ENCODE assay signal across 23 mouse cellular contexts in the genomic region with DNA sequence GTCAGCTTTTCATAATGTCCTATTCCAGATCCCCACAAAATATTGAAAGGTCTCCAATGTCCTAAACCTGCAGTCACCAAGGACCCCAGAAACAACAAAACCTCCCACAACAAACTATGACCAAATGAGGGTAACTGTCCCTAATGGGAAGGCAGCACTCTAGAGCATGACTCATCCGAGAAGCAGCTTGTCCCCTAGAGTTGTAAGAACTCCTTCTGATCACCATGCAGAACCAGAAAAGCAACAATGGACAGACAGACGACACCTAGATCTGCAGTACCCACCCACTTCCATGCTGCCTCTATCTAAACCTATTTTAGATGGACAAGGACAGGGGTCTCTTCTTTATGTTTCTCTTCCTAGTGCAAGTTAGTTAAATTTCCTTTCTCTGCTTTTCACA. TPM values are rescaled to one million over a fixed set of nuclear protein-coding genes. Genes with fewer than 3 reads are reported as not detected.
DNase-seq lines count a peak whose midpoint lies in the region; ATAC-seq and TF ChIP-seq lines count a peak whose summit lies in the region.
"Had no signal": no experiment of that assay in that cellular context is flagged by ENCODE, and none has a peak within 500 bp of the region (broad histone marks: within the 10 kb centered on the region; RNA-seq: fewer than 3 reads in every experiment).

No protein-coding gene starts in this region.

- no peaks in the 10 kb centered on the region for H3K4me1 ChIP-seq in lung, postnatal 0 days (ENCODE audit: insufficient read depth, low read depth, low read length)
- 0 out of 2 replicates have a peak, but pooled peaks cover 3% of the 10 kb centered on the region for H3K4me1 ChIP-seq in embryonic facial prominence, embryonic 10.5 days
- H3K4me1 ChIP-seq: embryonic facial prominence, embryonic 13.5 days; forebrain, embryonic 13.5 days; heart, embryonic 15.5 days; hindbrain, embryonic 13.5 days had no signal

- ATAC-seq in lung, postnatal 0 days, result no peak
- ATAC-seq: CD4-positive, CD25-positive, alpha-beta regulatory T cell, adult 4 months; forebrain, embryonic 13.5 days; forebrain, postnatal 0 days had no signal

- no peak for TF ChIP-seq EP300 in lung, postnatal 0 days (IDR thresholded peaks at IDR 0.05)

- no peak overlapping the region for H3K9ac ChIP-seq in lung, postnatal 0 days (replicated peaks; ENCODE audit: low read depth)
- H3K9ac ChIP-seq: embryonic facial prominence, embryonic 13.5 days; forebrain, embryonic 13.5 days; forebrain, postnatal 0 days; heart, embryonic 15.5 days; hindbrain, embryonic 13.5 days had no signal

- no peaks in the 10 kb centered on the region for H3K9me3 ChIP-seq in lung, postnatal 0 days (ENCODE audit: low read length)
- no peaks in the 10 kb centered on the region for H3K9me3 ChIP-seq in embryonic facial prominence, embryonic 10.5 days
- H3K9me3 ChIP-seq: embryonic facial prominence, embryonic 13.5 days; forebrain, embryonic 13.5 days; G1E; heart, embryonic 15.5 days; hindbrain, embryonic 13.5 days had no signal

- peak; percentile 21 for DNase-seq in kidney, adult 9 months
- no peak for DNase-seq in kidney, adult 11 months
- DNase-seq in lung, postnatal 0 days (ENCODE audit: low spot score), result peak; percentile 15
- no peak for DNase-seq in lung, postnatal 4 days
- peak; percentile 19 for DNase-seq in 3T3-L1 (ENCODE audit: low read depth, low spot score)
- DNase-seq in Muller cell, postnatal 12 days (ENCODE audit: inconsistent ontology term), result peak; percentile 38
- no peak for DNase-seq in embryonic facial prominence, embryonic 10.5 days (ENCODE audit: low spot score)
- DNase-seq: adrenal gland, postnatal 14 days; B cell, adult 2 months; cerebellum, adult 11-12 months; cerebellum, adult 9-10 months; cerebellum, postnatal 25 days; forebrain, postnatal 0 days; gastrocnemius, postnatal 14 days; heart, adult 2 months; heart, postnatal 14 days had no signal

- no peak overlapping the region for H3K4me2 ChIP-seq in lung, postnatal 0 days (replicated peaks; ENCODE audit: low read depth, low read length)
- H3K4me2 ChIP-seq: embryonic facial prominence, embryonic 13.5 days; forebrain, embryonic 13.5 days; heart, embryonic 11.5 days; heart, embryonic 15.5 days; hindbrain, embryonic 13.5 days had no signal

- no peaks in the 10 kb centered on the region; the same call in 1 of the 2 replicates for H3K36me3 ChIP-seq in lung, postnatal 0 days (ENCODE audit: insufficient read depth, low read length)
- peaks cover 7% of the 10 kb centered on the region for H3K36me3 ChIP-seq in embryonic facial prominence, embryonic 10.5 days (replicated peaks)

- H3K27ac ChIP-seq in lung, postnatal 0 days (ENCODE audit: low read length), result no peak overlapping the region
- no peak overlapping the region for H3K27ac ChIP-seq in embryonic facial prominence, embryonic 10.5 days (replicated peaks)
- H3K27ac ChIP-seq: embryonic facial prominence, embryonic 13.5 days; forebrain, embryonic 13.5 days; heart, adult 2 months; heart, embryonic 15.5 days; hindbrain, embryonic 13.5 days had no signal

- 42% methylated on average over 2 of the region's 2 CpGs for WGBS in lung, postnatal 0 days
- 73% methylated on average over 2 of the region's 2 CpGs for WGBS in embryonic facial prominence, embryonic 10.5 days

- H3K4me3 ChIP-seq in lung, postnatal 0 days (ENCODE audit: low read depth, low read length), result no peak overlapping the region
- no peak overlapping the region for H3K4me3 ChIP-seq in embryonic facial prominence, embryonic 10.5 days
- H3K4me3 ChIP-seq: embryonic facial prominence, embryonic 13.5 days; forebrain, embryonic 13.5 days; heart, adult 2 months; heart, embryonic 15.5 days; hindbrain, embryonic 13.5 days had no signal

- no peaks in the 10 kb centered on the region for H3K27me3 ChIP-seq in lung, postnatal 0 days (replicated peaks; ENCODE audit: insufficient read depth, low read length)
- H3K27me3 ChIP-seq in embryonic facial prominence, embryonic 10.5 days (replicated peaks; ENCODE audit: low read depth, poor library complexity, severe bottlenecking), result no peaks in the 10 kb centered on the region
- H3K27me3 ChIP-seq: embryonic facial prominence, embryonic 13.5 days; forebrain, embryonic 13.5 days; heart, embryonic 15.5 days; hindbrain, embryonic 13.5 days had no signal

- no peak for TF ChIP-seq CTCF in lung, postnatal 0 days (IDR thresholded peaks at IDR 0.05)

RNA-seq across cellular contexts. Expression of a gene that starts 22.4 kb away (rescaled TPM):
- polyA plus RNA-seq in lung, postnatal 0 days (2015; fragmentation: Nextera tagmentation; extraction: Ambion mirVana), result 38.2 and 42.0 TPM in 2 replicates
- polyA plus RNA-seq in embryonic facial prominence, embryonic 10.5 days (2016; fragmentation: Nextera tagmentation; extraction: Ambion mirVana), result 35.4 and 35.8 TPM in 2 replicates

RNA-seq across cellular contexts. Expression of a gene that starts 54.6 kb away (rescaled TPM):
- polyA plus RNA-seq in lung, postnatal 0 days (2015; fragmentation: Nextera tagmentation; extraction: Ambion mirVana), result 21.7 and 24.4 TPM in 2 replicates
- 18.3 and 18.8 TPM in 2 replicates for polyA plus RNA-seq in embryonic facial prominence, embryonic 10.5 days (2016; fragmentation: Nextera tagmentation; extraction: Ambion mirVana)

Comparison
In these comparisons a context has a peak if more than half of its experiments do, and no peak if none do; other contexts are left out.
1. DNase-seq: peak in kidney, adult 9 months (single experiment), lung, postnatal 0 days (single experiment), 3T3-L1 (single experiment) and Muller cell, postnatal 12 days (single experiment); none in kidney, adult 11 months (single experiment), lung, postnatal 4 days (0 of 2) and embryonic facial prominence, embryonic 10.5 days (single experiment).